Mouse (Mus musculus) liver, embryonic 15.5 days (tissue): ENCODE data around the gene Nrxn2. TPM values are rescaled to one million over a fixed set of nuclear protein-coding genes. Genes with fewer than 3 reads are reported as not detected.

Source experiments
- ATAC-seq: fragments of 200-750 bp; cut with Nextera tagmentation; 2 replicates; pipeline ENCODE4 v1.8.0; 2017; ENCODE audit warnings: moderate number of reproducible peaks, mild to moderate bottlenecking, moderate library complexity; ENCODE audit not compliant: insufficient read depth
- H3K27ac ChIP-seq: fragments of 300-500 bp; sonication (generic); replicated peaks from 2 replicates; pipeline ENCODE4 v1.5.1; 2015; ENCODE audit warnings: mild to moderate bottlenecking, inconsistent platforms
- H3K27me3 ChIP-seq: fragments of 300-500 bp; sonication (generic); 2 replicates; pipeline ENCODE4 v1.6.1; 2015; ENCODE audit warnings: mild to moderate bottlenecking, inconsistent platforms
- H3K36me3 ChIP-seq: fragments of 300-500 bp; sonication (generic); replicated peaks from 2 replicates; pipeline ENCODE4 v1.6.1; 2015; ENCODE audit warnings: moderate library complexity, mild to moderate bottlenecking, inconsistent platforms
- H3K4me1 ChIP-seq: fragments of 300-500 bp; sonication (generic); replicated peaks from 2 replicates; pipeline ENCODE4 v1.6.1; 2015; ENCODE audit warnings: inconsistent platforms
- H3K4me2 ChIP-seq: fragments of 300-500 bp; sonication (generic); 2 replicates; pipeline ENCODE4 v1.6.1; 2015; ENCODE audit warnings: moderate library complexity, mild to moderate bottlenecking, inconsistent platforms
- H3K4me3 ChIP-seq: fragments of 300-500 bp; sonication (generic); replicated peaks from 2 replicates; pipeline ENCODE4 v1.5.1; 2015; ENCODE audit warnings: mild to moderate bottlenecking, inconsistent platforms
- H3K9ac ChIP-seq: fragments of 300-500 bp; sonication (generic); 2 replicates; pipeline ENCODE4 v1.6.1; 2015; ENCODE audit warnings: moderate library complexity, mild to moderate bottlenecking, inconsistent platforms
- H3K9me3 ChIP-seq: fragments of 300-500 bp; sonication (generic); replicated peaks from 2 replicates; pipeline ENCODE4 v1.6.1; 2016; ENCODE audit warnings: inconsistent platforms
- WGBS: fragments of 180-500 bp; shearing (Covaris S2); methylation state at CpG from one replicate; pipeline ENCODE4 v1.1.7; 2015; ENCODE audit warnings: mixed read lengths; ENCODE audit not compliant: insufficient replicate concordance; 5-methylcytosine and 5-hydroxymethylcytosine counted together
- polyA plus RNA-seq: library from polyadenylated mRNA; unstranded; fragments of >200 nt; fragmentation: Nextera tagmentation; extraction: Ambion mirVana; gene quantifications from 2 replicates; pipeline ENCODE4 v1.2.1, GENCODE M21; 2015

The Nrxn2 gene
- polyA plus RNA-seq, 1 experiment from 2014 or later, result 0.39 TPM

DNA sequence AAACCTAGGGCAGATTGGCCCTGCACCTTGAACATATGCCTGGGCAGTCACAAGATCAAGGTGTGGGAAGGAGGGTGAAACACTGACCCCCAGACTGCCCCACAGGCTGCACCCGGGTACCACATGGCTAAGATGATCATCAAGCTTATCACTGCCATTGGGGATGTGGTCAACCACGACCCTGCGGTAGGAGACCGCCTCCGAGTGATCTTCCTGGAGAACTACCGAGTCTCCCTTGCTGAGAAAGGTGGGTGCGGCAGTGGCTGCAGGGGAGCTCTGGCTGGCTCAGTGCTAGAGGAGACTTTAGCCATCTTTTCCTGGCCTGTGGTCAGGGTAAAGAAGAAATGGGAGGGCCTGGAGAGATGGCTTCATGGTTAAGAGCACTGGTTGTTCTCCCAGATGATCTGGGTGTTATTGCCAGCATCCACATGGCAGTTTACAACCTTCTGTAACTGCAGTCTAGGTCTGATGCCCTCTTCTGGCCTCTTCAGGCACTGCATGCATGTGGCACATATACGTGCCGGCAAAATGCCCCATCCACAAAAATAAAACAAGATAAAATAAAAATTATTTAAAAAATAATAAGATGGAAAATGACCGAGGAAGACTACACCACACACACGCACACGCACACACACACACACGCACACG lies 25.7 kb upstream of the Nrxn2 start:
- Histone ChIP-seq H3K4me3 (no peak overlapping the region), H3K4me2 (no peak overlapping the region), H3K27me3 (peaks cover 17% of the 10 kb centered on the region), H3K27ac (no peak overlapping the region), H3K9ac (no peak overlapping the region), H3K36me3 (no peaks in the 10 kb centered on the region), H3K4me1 (peaks cover 13% of the 10 kb centered on the region; the same call in 1 of the 2 replicates), H3K9me3 (no peaks in the 10 kb centered on the region)
- no peak for ATAC-seq
- 52% methylated on average over 14 of the region's 14 CpGs for WGBS

DNA sequence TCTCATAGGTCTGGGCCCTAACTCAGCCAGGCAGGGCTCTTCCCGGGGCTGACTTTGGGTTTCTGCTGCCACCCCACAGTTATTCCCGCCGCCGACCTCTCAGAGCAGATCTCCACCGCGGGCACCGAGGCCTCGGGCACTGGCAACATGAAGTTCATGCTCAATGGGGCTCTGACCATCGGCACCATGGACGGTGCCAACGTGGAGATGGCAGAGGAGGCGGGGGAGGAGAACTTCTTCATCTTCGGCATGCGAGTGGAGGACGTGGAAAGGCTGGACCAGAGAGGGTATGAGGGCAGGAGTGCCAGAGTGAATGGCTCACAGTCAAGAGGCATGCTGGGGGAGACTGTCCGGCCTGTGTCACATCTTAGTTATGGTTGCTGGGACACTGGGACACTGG lies 24.9 kb upstream of the Nrxn2 start:
- H3K4me3 ChIP-seq, result no peak overlapping the region
- no peak for ATAC-seq
- 78% methylated on average over 16 of the region's 16 CpGs for WGBS
- no peak overlapping the region for H3K4me2 ChIP-seq
- H3K27me3 ChIP-seq, result peaks cover 21% of the 10 kb centered on the region
- no peak overlapping the region for H3K27ac ChIP-seq
- H3K4me1 ChIP-seq, result peaks cover 17% of the 10 kb centered on the region
- H3K9me3 ChIP-seq, result no peaks in the 10 kb centered on the region
- H3K9ac ChIP-seq, result no peak overlapping the region
- no peaks in the 10 kb centered on the region for H3K36me3 ChIP-seq

DNA sequence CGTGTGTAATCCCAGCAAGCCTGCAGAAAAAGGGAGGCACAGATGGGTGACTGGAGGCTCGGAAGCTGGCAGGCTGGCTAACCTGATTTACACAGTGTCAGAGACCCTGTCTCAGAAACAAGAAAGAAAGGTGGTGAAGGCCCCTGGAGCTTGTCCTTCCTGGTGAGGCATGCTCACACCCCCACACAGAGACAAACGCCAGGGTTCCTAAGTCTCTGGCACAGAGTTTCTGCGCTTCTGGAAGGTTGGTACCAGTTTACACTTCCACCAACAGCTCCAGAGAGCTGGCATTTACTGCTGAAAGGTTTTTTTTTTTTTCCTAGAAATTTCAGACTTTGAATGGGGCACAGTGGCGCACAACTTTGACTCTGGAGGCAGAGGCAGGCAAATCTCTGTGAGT lies 22.3 kb upstream of the Nrxn2 start:
- 76% methylated on average over 5 of the region's 5 CpGs for WGBS
- Histone ChIP-seq H3K4me2 (no peak overlapping the region), H3K27ac (no peak overlapping the region), H3K27me3 (peaks cover 41% of the 10 kb centered on the region), H3K4me3 (no peak overlapping the region), H3K36me3 (no peaks in the 10 kb centered on the region), H3K4me1 (peaks cover 27% of the 10 kb centered on the region), H3K9ac (no peak overlapping the region), H3K9me3 (no peaks in the 10 kb centered on the region)
- ATAC-seq, result no peak

GRCm38 (mm10) chr19:6397582-6398249 lies 20.8 kb upstream of the Nrxn2 start:
- no peaks in the 10 kb centered on the region for H3K9me3 ChIP-seq
- H3K4me2 ChIP-seq, result no peak overlapping the region
- no peak overlapping the region for H3K9ac ChIP-seq
- H3K4me3 ChIP-seq, result no peak overlapping the region
- no peak overlapping the region for H3K27ac ChIP-seq
- ATAC-seq, result no peak
- 77% methylated on average over 22 of the region's 22 CpGs for WGBS
- no peaks in the 10 kb centered on the region for H3K36me3 ChIP-seq
- H3K27me3 ChIP-seq, result peaks cover 56% of the 10 kb centered on the region
- peaks cover 42% of the 10 kb centered on the region for H3K4me1 ChIP-seq

- Histone ChIP-seq H3K27me3 (peaks cover 56% of the 10 kb centered on the region), H3K36me3 (0 out of 2 replicates have a peak, but pooled peaks cover 5% of the 10 kb centered on the region), H3K4me3 (peak overlapping the region; percentile 59), H3K9me3 (no peaks in the 10 kb centered on the region), H3K4me2 (peak overlapping the region; percentile 80), H3K4me1 (peaks cover 49% of the 10 kb centered on the region), H3K9ac (peak overlapping the region; percentile 44; the same call in 1 of the 2 replicates), H3K27ac (peak overlapping the region; percentile 69)
- under 1% methylated on average over 39 of the region's 39 CpGs for WGBS
- ATAC-seq, result peak; percentile 33
Measured at GRCm38 (mm10) chr19:6398447-6399284, 19.9 kb upstream of the Nrxn2 start.

- peak; percentile 8; the same call in 1 of the 2 replicates for ATAC-seq
- 0 out of 2 replicates have a peak, but pooled peaks cover 10% of the 10 kb centered on the region for H3K36me3 ChIP-seq
- H3K4me1 ChIP-seq, result peaks cover 49% of the 10 kb centered on the region
- peak within 1 kb of the TSS; percentile 44 for H3K9ac ChIP-seq
- H3K4me3 ChIP-seq, result peak within 1 kb of the TSS; percentile 59
- peaks cover 56% of the 10 kb centered on the region for H3K27me3 ChIP-seq
- WGBS, result 1% methylated on average over 82 of the region's 87 CpGs
- H3K9me3 ChIP-seq, result no peaks in the 10 kb centered on the region
- peak within 1 kb of the TSS; percentile 69 for H3K27ac ChIP-seq
- H3K4me2 ChIP-seq, result peak within 1 kb of the TSS; percentile 80
Measured at GRCm38 (mm10) chr19:6399285-6400095, 19.0 kb upstream of the Nrxn2 start, which contains the start of gene Rasgrp2. Gene Rasgrp2, plus strand, starts transcription at chr19:6399340.

DNA sequence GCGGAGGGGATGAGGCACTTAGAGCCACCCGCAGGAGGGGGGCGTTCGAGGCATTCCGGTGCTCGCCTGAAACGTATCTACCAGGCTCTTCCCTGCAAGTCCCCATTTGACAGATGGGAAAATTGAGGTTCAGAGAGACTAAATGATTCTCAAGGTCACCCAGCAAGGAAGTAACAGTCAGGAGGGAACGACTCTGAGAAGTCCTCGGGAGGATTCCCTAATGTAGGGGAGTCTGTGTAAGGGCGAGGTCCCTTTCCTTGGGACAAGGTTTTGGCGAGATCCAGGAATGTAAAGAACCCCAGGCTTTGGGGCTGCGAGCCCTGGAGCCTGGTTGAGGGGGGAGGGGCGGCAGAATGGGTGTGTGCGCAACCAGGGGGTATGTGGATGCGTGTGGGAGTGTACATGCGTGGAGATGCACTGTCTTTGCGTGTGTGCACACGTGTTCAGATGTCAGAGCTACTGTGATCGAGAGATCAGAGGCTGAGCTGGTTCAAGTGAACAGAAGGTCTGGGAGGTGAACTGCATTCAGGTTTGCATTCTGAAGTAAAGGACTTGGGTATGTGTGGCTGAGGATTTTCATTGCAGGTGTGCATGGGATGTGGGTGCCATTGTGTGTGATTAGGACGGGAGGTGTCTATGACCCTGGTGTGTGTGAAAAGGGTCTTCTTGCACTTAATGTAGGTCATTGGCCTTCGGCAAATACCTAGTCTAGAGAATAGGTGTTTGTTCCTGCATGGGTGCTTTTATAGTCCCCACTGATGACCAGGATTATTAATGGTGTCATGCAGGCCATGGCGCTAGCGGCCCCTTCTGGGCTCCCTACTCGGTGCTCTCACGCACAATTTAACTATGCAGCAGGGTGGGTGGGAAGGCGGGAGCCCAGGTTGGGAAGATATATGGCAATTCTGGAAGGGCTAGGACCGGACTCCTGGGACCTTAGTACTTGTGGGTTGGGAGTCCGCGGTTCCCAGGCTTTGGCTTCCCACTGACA lies 18.1 kb upstream of the Nrxn2 start:
- Histone ChIP-seq H3K36me3 (0 out of 2 replicates have a peak, but pooled peaks cover 14% of the 10 kb centered on the region), H3K27me3 (peaks cover 56% of the 10 kb centered on the region), H3K27ac (peak overlapping the region; percentile 69), H3K4me2 (peak overlapping the region; percentile 80), H3K4me3 (peak overlapping the region; percentile 59), H3K9ac (no peak overlapping the region; the same call in 1 of the 2 replicates), H3K9me3 (no peaks in the 10 kb centered on the region), H3K4me1 (peaks cover 49% of the 10 kb centered on the region)
- 2% methylated on average over 29 of the region's 29 CpGs for WGBS
- ATAC-seq, result no peak

GRCm38 (mm10) chr19:6401131-6401815 lies 17.3 kb upstream of the Nrxn2 start:
- peaks cover 56% of the 10 kb centered on the region for H3K27me3 ChIP-seq

DNA sequence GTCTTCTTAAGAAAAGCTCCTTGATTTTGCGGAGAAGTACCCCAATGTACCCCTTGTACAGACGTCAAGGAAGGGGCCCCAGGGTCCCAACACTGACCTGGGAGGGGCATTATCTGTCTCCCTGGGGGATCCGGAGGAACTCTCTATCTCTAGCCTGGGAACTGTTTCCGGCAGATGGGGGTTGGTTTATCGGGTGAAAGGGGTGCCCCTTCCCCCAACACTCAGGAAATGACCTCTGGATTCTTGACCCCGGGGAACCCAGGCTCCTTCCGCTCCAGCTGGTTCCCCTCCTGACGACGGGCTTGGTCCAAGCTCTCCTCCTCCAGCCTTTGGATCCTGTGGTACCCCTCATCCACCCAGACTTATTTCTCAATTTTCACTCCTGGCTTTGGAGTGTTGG lies 16.6 kb upstream of the Nrxn2 start:
- peak overlapping the region; percentile 68 for H3K27ac ChIP-seq
- peaks cover 49% of the 10 kb centered on the region for H3K4me1 ChIP-seq
- H3K4me3 ChIP-seq, result peak overlapping the region; percentile 59
- peaks cover 56% of the 10 kb centered on the region for H3K27me3 ChIP-seq
- 0 out of 2 replicates have a peak, but pooled peaks cover 17% of the 10 kb centered on the region for H3K36me3 ChIP-seq
- ATAC-seq, result peak; percentile 20; the same call in 1 of the 2 replicates
- H3K4me2 ChIP-seq, result peak overlapping the region; percentile 80
- no peaks in the 10 kb centered on the region for H3K9me3 ChIP-seq
- H3K9ac ChIP-seq, result no peak overlapping the region
- 4% methylated on average over 9 of the region's 9 CpGs for WGBS

More at GRCm38 (mm10) chr19:6401131-6401815, 17.3 kb upstream of the Nrxn2 start:
- Histone ChIP-seq H3K9me3 (no peaks in the 10 kb centered on the region), H3K36me3 (0 out of 2 replicates have a peak, but pooled peaks cover 14% of the 10 kb centered on the region), H3K27ac (peak overlapping the region; percentile 68), H3K9ac (no peak overlapping the region), H3K4me2 (peak overlapping the region; percentile 80), H3K4me3 (peak overlapping the region; percentile 59), H3K4me1 (peaks cover 49% of the 10 kb centered on the region)
- ATAC-seq, result peak; percentile 45; the same call in 1 of the 2 replicates
- WGBS, result under 1% methylated on average over 32 of the region's 32 CpGs
